Mouse (Mus musculus): ENCODE measurements around the gene Gm26558. TPM values are rescaled to one million over a fixed set of nuclear protein-coding genes. Genes with fewer than 3 reads are reported as not detected.

Gm26558 gene
- polyA plus RNA-seq, 1 experiment, result not detected

- H3K4me1 ChIP-seq (ENCODE audit: control insufficient read depth, insufficient read depth, insufficient read length, low read length), result 0 out of 2 replicates have a peak, but pooled peaks cover 1% of the 10 kb centered on the region
- H3K4me3 ChIP-seq (ENCODE audit: insufficient read depth, low read depth, low read length), result no peak overlapping the region
Observed at GRCm38 (mm10) chr2:70667016-70667415, 5.1 kb upstream of the Gm26558 start.

GRCm38 (mm10) chr2:70663764-70664163, 1.9 kb upstream of the Gm26558 start:
- Histone ChIP-seq H3K27ac (replicated peaks; ENCODE audit: low read depth, low read length) (no peak overlapping the region), H3K4me3 (ENCODE audit: insufficient read depth, low read depth, low read length) (no peak overlapping the region), H3K4me1 (ENCODE audit: control insufficient read depth, insufficient read depth, insufficient read length, low read length) (no peaks in the 10 kb centered on the region)

More at GRCm38 (mm10) chr2:70667016-70667415, 5.1 kb upstream of the Gm26558 start:
- no peak overlapping the region for H3K27ac ChIP-seq (replicated peaks; ENCODE audit: low read depth, low read length)

- peak within 1 kb of the TSS; percentile 95 for H3K4me3 ChIP-seq (ENCODE audit: insufficient read depth, low read depth, low read length)
- no peaks in the 10 kb centered on the region for H3K4me1 ChIP-seq (ENCODE audit: control insufficient read depth, insufficient read depth, insufficient read length, low read length)
Observed at GRCm38 (mm10) chr2:70660887-70661714, 807 bp downstream of the Gm26558 start, which contains the start of gene Gorasp2. Gene Gorasp2 (plus strand): TSS chr2:70661576.

GRCm38 (mm10) chr2:70657083-70657482, 4.8 kb downstream of the Gm26558 start:
- H3K4me3 ChIP-seq (ENCODE audit: insufficient read depth, low read depth, low read length), result no peak overlapping the region
- no peak overlapping the region for H3K27ac ChIP-seq (replicated peaks; ENCODE audit: low read depth, low read length)
- H3K4me1 ChIP-seq (ENCODE audit: control insufficient read depth, insufficient read depth, insufficient read length, low read length), result no peaks in the 10 kb centered on the region

More at GRCm38 (mm10) chr2:70660887-70661714, 807 bp downstream of the Gm26558 start, which contains the start of gene Gorasp2:
- peak within 1 kb of the TSS; percentile 84 for H3K27ac ChIP-seq (replicated peaks; ENCODE audit: low read depth, low read length)

- Histone ChIP-seq H3K4me3 (ENCODE audit: insufficient read depth, low read depth, low read length) (no peak overlapping the region), H3K4me1 (ENCODE audit: control insufficient read depth, insufficient read depth, insufficient read length, low read length) (no peaks in the 10 kb centered on the region), H3K27ac (replicated peaks; ENCODE audit: low read depth, low read length) (no peak overlapping the region)
Observed at GRCm38 (mm10) chr2:70651820-70652219, 10.1 kb downstream of the Gm26558 start.

GRCm38 (mm10) chr2:70649471-70649870, 12.4 kb downstream of the Gm26558 start:
- no peak overlapping the region for H3K4me3 ChIP-seq (ENCODE audit: insufficient read depth, low read depth, low read length)
- no peaks in the 10 kb centered on the region for H3K4me1 ChIP-seq (ENCODE audit: control insufficient read depth, insufficient read depth, insufficient read length, low read length)
- no peak overlapping the region for H3K27ac ChIP-seq (replicated peaks; ENCODE audit: low read depth, low read length)

GRCm38 (mm10) chr2:70648271-70648670, 13.6 kb downstream of the Gm26558 start:
- 0 out of 2 replicates have a peak, but pooled peaks cover 2% of the 10 kb centered on the region for H3K4me1 ChIP-seq (ENCODE audit: control insufficient read depth, insufficient read depth, insufficient read length, low read length)
- H3K27ac ChIP-seq (replicated peaks; ENCODE audit: low read depth, low read length), result no peak overlapping the region
- no peak overlapping the region for H3K4me3 ChIP-seq (ENCODE audit: insufficient read depth, low read depth, low read length)

GRCm38 (mm10) chr2:70647681-70648080, 14.2 kb downstream of the Gm26558 start:
- no peak overlapping the region for H3K4me3 ChIP-seq (ENCODE audit: insufficient read depth, low read depth, low read length)
- peaks cover 2% of the 10 kb centered on the region; the same call in 1 of the 2 replicates for H3K4me1 ChIP-seq (ENCODE audit: control insufficient read depth, insufficient read depth, insufficient read length, low read length)
- H3K27ac ChIP-seq (replicated peaks; ENCODE audit: low read depth, low read length), result no peak overlapping the region

- H3K27ac ChIP-seq (replicated peaks; ENCODE audit: low read depth, low read length), result no peak overlapping the region
- H3K4me3 ChIP-seq (ENCODE audit: insufficient read depth, low read depth, low read length), result no peak overlapping the region
- peaks cover 2% of the 10 kb centered on the region; the same call in 1 of the 2 replicates for H3K4me1 ChIP-seq (ENCODE audit: control insufficient read depth, insufficient read depth, insufficient read length, low read length)
Observed at GRCm38 (mm10) chr2:70645266-70645780, 16.6 kb downstream of the Gm26558 start.

GRCm38 (mm10) chr2:70642971-70643565, 18.8 kb downstream of the Gm26558 start:
- Histone ChIP-seq H3K4me3 (ENCODE audit: insufficient read depth, low read depth, low read length) (no peak overlapping the region), H3K27ac (replicated peaks; ENCODE audit: low read depth, low read length) (peak overlapping the region; percentile 31), H3K4me1 (ENCODE audit: control insufficient read depth, insufficient read depth, insufficient read length, low read length) (peaks cover 2% of the 10 kb centered on the region; the same call in 1 of the 2 replicates)

- H3K27ac ChIP-seq (replicated peaks; ENCODE audit: low read depth, low read length), result no peak overlapping the region
Observed at GRCm38 (mm10) chr2:70640968-70641367, 20.9 kb downstream of the Gm26558 start.

GRCm38 (mm10) chr2:70634028-70634690, 27.7 kb downstream of the Gm26558 start:
- no peak overlapping the region for H3K4me3 ChIP-seq (ENCODE audit: insufficient read depth, low read depth, low read length)
- H3K4me1 ChIP-seq (ENCODE audit: control insufficient read depth, insufficient read depth, insufficient read length, low read length), result no peaks in the 10 kb centered on the region
- no peak overlapping the region for H3K27ac ChIP-seq (replicated peaks; ENCODE audit: low read depth, low read length)

More at GRCm38 (mm10) chr2:70640968-70641367, 20.9 kb downstream of the Gm26558 start:
- H3K4me1 ChIP-seq (ENCODE audit: control insufficient read depth, insufficient read depth, insufficient read length, low read length), result peaks cover 2% of the 10 kb centered on the region; the same call in 1 of the 2 replicates
- H3K4me3 ChIP-seq (ENCODE audit: insufficient read depth, low read depth, low read length), result no peak overlapping the region

GRCm38 (mm10) chr2:70632412-70632811, 29.5 kb downstream of the Gm26558 start:
- Histone ChIP-seq H3K27ac (replicated peaks; ENCODE audit: low read depth, low read length) (no peak overlapping the region), H3K4me1 (ENCODE audit: control insufficient read depth, insufficient read depth, insufficient read length, low read length) (no peaks in the 10 kb centered on the region), H3K4me3 (ENCODE audit: insufficient read depth, low read depth, low read length) (no peak overlapping the region)

- Histone ChIP-seq H3K4me3 (ENCODE audit: insufficient read depth, low read depth, low read length) (no peak overlapping the region), H3K4me1 (ENCODE audit: control insufficient read depth, insufficient read depth, insufficient read length, low read length) (no peaks in the 10 kb centered on the region), H3K27ac (replicated peaks; ENCODE audit: low read depth, low read length) (no peak overlapping the region)
Observed at GRCm38 (mm10) chr2:70631321-70631720, 30.6 kb downstream of the Gm26558 start.

GRCm38 (mm10) chr2:70629921-70630320, 32.0 kb downstream of the Gm26558 start:
- Histone ChIP-seq H3K4me1 (ENCODE audit: control insufficient read depth, insufficient read depth, insufficient read length, low read length) (no peaks in the 10 kb centered on the region), H3K27ac (replicated peaks; ENCODE audit: low read depth, low read length) (no peak overlapping the region), H3K4me3 (ENCODE audit: insufficient read depth, low read depth, low read length) (no peak overlapping the region)

Data from brown adipose tissue, adult 24 weeks (tissue).